ENCODE assay signal across 23 mouse cellular contexts in the genomic region with DNA sequence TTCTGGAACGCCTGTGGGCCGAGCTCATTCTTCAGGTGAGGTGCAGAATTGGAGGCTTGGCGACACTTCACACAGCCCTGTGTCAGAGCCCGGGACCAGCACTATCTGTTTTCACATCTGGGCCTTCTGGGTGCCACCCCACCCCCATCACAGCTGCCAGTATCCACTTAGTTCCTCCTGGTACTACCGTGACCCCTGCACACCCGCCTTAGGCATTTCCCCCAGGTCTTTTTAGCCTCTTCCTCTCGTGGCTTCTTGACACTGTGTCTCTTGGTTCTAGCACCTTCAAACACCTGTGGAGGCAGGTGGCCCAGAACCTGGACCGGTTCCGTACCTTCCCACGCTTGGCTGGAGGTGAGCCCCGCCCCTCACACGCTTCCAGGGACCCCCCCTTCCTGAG. TPM values are rescaled to one million over a fixed set of nuclear protein-coding genes. Genes with fewer than 3 reads are reported as not detected.
DNase-seq lines count a peak whose midpoint lies in the region; ATAC-seq and TF ChIP-seq lines count a peak whose summit lies in the region.
"Had no signal": no experiment of that assay in that cellular context is flagged by ENCODE, and none has a peak within 500 bp of the region (broad histone marks: within the 10 kb centered on the region; RNA-seq: fewer than 3 reads in every experiment).

No protein-coding gene starts in this region.

- H3K9me3 ChIP-seq in kidney, embryonic 15.5 days (replicated peaks), result no peaks in the 10 kb centered on the region
- H3K9me3 ChIP-seq in G1E (replicated peaks), result no peaks in the 10 kb centered on the region
- H3K9me3 ChIP-seq in limb, embryonic 13.5 days, result no peaks in the 10 kb centered on the region
- H3K9me3 ChIP-seq: heart, embryonic 13.5 days; stomach, embryonic 15.5 days had no signal

- H3K9ac ChIP-seq in kidney, embryonic 15.5 days, result no peak overlapping the region
- H3K9ac ChIP-seq in limb, embryonic 13.5 days, result 0 out of 2 replicates have a peak overlapping the region, but pooled peaks have one; percentile 0
- H3K9ac ChIP-seq: lung, embryonic 14.5 days; stomach, embryonic 15.5 days had no signal

- 23% methylated on average over 12 of the region's 12 CpGs for WGBS in kidney, embryonic 15.5 days
- WGBS in limb, embryonic 13.5 days, result 47% methylated on average over 12 of the region's 12 CpGs

- peaks cover 49% of the 10 kb centered on the region for H3K4me1 ChIP-seq in kidney, embryonic 15.5 days
- peaks cover 84% of the 10 kb centered on the region for H3K4me1 ChIP-seq in G1E (ENCODE audit: insufficient read depth, low read depth, low read length)
- H3K4me1 ChIP-seq in limb, embryonic 13.5 days, result peaks cover 30% of the 10 kb centered on the region

- peak overlapping the region; percentile 10; the same call in 1 of the 2 replicates for H3K4me2 ChIP-seq in kidney, embryonic 15.5 days
- no peak overlapping the region for H3K4me2 ChIP-seq in limb, embryonic 13.5 days (replicated peaks)
- H3K4me2 ChIP-seq: heart, embryonic 13.5 days; lung, embryonic 14.5 days; stomach, embryonic 15.5 days had no signal

- peaks cover 49% of the 10 kb centered on the region for H3K27me3 ChIP-seq in kidney, embryonic 15.5 days
- no peaks in the 10 kb centered on the region for H3K27me3 ChIP-seq in G1E (ENCODE audit: insufficient read depth, low read length)
- H3K27me3 ChIP-seq in limb, embryonic 13.5 days, result peaks cover 49% of the 10 kb centered on the region

- ATAC-seq in kidney, embryonic 15.5 days (replicated peaks; ENCODE audit: low FRiP score), result no peak
- peak; percentile 42 for ATAC-seq in G1E (ENCODE audit: extremely low read depth, insufficient number of reproducible peaks, low FRiP score, poor library complexity, severe bottlenecking)
- ATAC-seq in limb, embryonic 13.5 days (ENCODE audit: low FRiP score, low read depth), result no peak
- ATAC-seq: forebrain, embryonic 14.5 days; intestine, postnatal 0 days had no signal

- H3K36me3 ChIP-seq in kidney, embryonic 15.5 days, result peaks cover 48% of the 10 kb centered on the region
- peaks cover 81% of the 10 kb centered on the region for H3K36me3 ChIP-seq in G1E (replicated peaks)
- peaks cover 21% of the 10 kb centered on the region for H3K36me3 ChIP-seq in limb, embryonic 13.5 days
- H3K36me3 ChIP-seq: heart, embryonic 13.5 days had no signal

- TF ChIP-seq CTCF in G1E (IDR thresholded peaks at IDR 0.05; ENCODE audit: low read depth, low read length), result no peak

- no peak overlapping the region for H3K4me3 ChIP-seq in kidney, embryonic 15.5 days (replicated peaks)
- H3K4me3 ChIP-seq in G1E (ENCODE audit: low read depth, low read length), result peak overlapping the region; percentile 73
- no peak overlapping the region for H3K4me3 ChIP-seq in limb, embryonic 13.5 days
- H3K4me3 ChIP-seq: heart, embryonic 13.5 days; stomach, embryonic 15.5 days had no signal

- no peak for DNase-seq in kidney, adult 11 months
- peak; percentile 91 for DNase-seq in A20 (ENCODE audit: low read depth, low spot score)
- peak; percentile 79 for DNase-seq in G1E (ENCODE audit: low spot score)
- DNase-seq in adrenal gland, adult 8-10 months, result no peak
- no peak for DNase-seq in right cerebral cortex, postnatal 25 days
- DNase-seq: adrenal gland, adult 2 months; cerebellum, postnatal 25 days; heart, postnatal 4 days; lung, embryonic 14.5 days; lung, postnatal 4 days; thymus, adult 2 months had no signal

- H3K27ac ChIP-seq in kidney, embryonic 15.5 days, result peak overlapping the region; percentile 29; the same call in 1 of the 2 replicates
- H3K27ac ChIP-seq in limb, embryonic 13.5 days, result no peak overlapping the region
- H3K27ac ChIP-seq: heart, embryonic 13.5 days; stomach, embryonic 15.5 days had no signal

RNA-seq across cellular contexts. Expression of gene Tas1r2, which starts 13.0 kb away (rescaled TPM):
- polyA plus RNA-seq in kidney, embryonic 15.5 days (2015; fragmentation: Nextera tagmentation; extraction: Ambion mirVana), result not detected in 2 replicates
- total RNA-seq in G1E (2014; fragmentation: Nextera tagmentation) (not detected in 2 replicates), G1E (2017) (0.12 TPM in 1 of 2 replicates, not detected in the other)
- polyA plus RNA-seq in G1E (2012), result not detected in 2 replicates
- not detected in 2 replicates for polyA plus RNA-seq in limb, embryonic 13.5 days (2015; fragmentation: Nextera tagmentation; extraction: Ambion mirVana)
- not detected for total RNA-seq in adrenal gland, adult 8-10 months (2022)
- total RNA-seq: adrenal gland, adult 2 months; heart, postnatal 4 days; layer of hippocampus, postnatal 14 days; left cerebral cortex, postnatal 10 days; liver, adult 2 months; MEL; monocyte, adult 5-6 weeks had no signal
- polyA plus RNA-seq: forebrain, embryonic 14.5 days; gonadal fat pad, adult 2 months; heart, embryonic 13.5 days; intestine, postnatal 0 days; lung, embryonic 14.5 days; stomach, embryonic 15.5 days had no signal

RNA-seq across cellular contexts. Expression of gene Aldh4a1, which starts 17.7 kb away (rescaled TPM):
- 80.5 and 85.0 TPM in 2 replicates for polyA plus RNA-seq in kidney, embryonic 15.5 days (2015; fragmentation: Nextera tagmentation; extraction: Ambion mirVana)
- total RNA-seq in G1E (2014; fragmentation: Nextera tagmentation) (17.7 and 22.3 TPM in 2 replicates), G1E (2017) (13.3 and 16.0 TPM in 2 replicates)
- 44.1 and 54.5 TPM in 2 replicates for polyA plus RNA-seq in G1E (2012)
- 24.7 and 25.9 TPM in 2 replicates for polyA plus RNA-seq in limb, embryonic 13.5 days (2015; fragmentation: Nextera tagmentation; extraction: Ambion mirVana)
- total RNA-seq in adrenal gland, adult 8-10 months (2022), result 100 to 1,000 TPM in 2 of 4 experiments, 10 to 100 TPM in 2; 62.6 to 149 (median 97.9) TPM

RNA-seq across cellular contexts. Expression of gene Gm21969, which starts 37.3 kb away (rescaled TPM):
- not detected in 2 replicates for polyA plus RNA-seq in kidney, embryonic 15.5 days (2015; fragmentation: Nextera tagmentation; extraction: Ambion mirVana)
- total RNA-seq in G1E (2014; fragmentation: Nextera tagmentation), result not detected in 2 replicates
- not detected in 2 replicates for total RNA-seq in G1E (2017)
- 0.02 and 0.04 TPM in 2 replicates for polyA plus RNA-seq in G1E (2012)
- not detected in 2 replicates for polyA plus RNA-seq in limb, embryonic 13.5 days (2015; fragmentation: Nextera tagmentation; extraction: Ambion mirVana)
- under 1 TPM in 2 of 4 experiments, not detected in 2; 0.09 to 0.25 TPM for total RNA-seq in adrenal gland, adult 8-10 months (2022)
- total RNA-seq: heart, postnatal 4 days; layer of hippocampus, postnatal 14 days; left cerebral cortex, postnatal 10 days; MEL; monocyte, adult 5-6 weeks had no signal
- polyA plus RNA-seq: forebrain, embryonic 14.5 days; gonadal fat pad, adult 2 months; heart, embryonic 13.5 days; intestine, postnatal 0 days; lung, embryonic 14.5 days; stomach, embryonic 15.5 days; thymus, adult 2 months had no signal

Comparison
In these comparisons a context has a peak if more than half of its experiments do, and no peak if none do; other contexts are left out.
1. DNase-seq: peak in A20 (single experiment) and G1E (single experiment); none in kidney, adult 11 months (single experiment), adrenal gland, adult 8-10 months (single experiment) and right cerebral cortex, postnatal 25 days (single experiment).